Mouse (Mus musculus): ENCODE results near the gene Lamtor4. TPM values are rescaled to one million over a fixed set of nuclear protein-coding genes. Genes with fewer than 3 reads are reported as not detected.

The Lamtor4 gene
- total RNA-seq, 2 experiments from 2014 or later, result 52.9 to 54.9 TPM

DNA sequence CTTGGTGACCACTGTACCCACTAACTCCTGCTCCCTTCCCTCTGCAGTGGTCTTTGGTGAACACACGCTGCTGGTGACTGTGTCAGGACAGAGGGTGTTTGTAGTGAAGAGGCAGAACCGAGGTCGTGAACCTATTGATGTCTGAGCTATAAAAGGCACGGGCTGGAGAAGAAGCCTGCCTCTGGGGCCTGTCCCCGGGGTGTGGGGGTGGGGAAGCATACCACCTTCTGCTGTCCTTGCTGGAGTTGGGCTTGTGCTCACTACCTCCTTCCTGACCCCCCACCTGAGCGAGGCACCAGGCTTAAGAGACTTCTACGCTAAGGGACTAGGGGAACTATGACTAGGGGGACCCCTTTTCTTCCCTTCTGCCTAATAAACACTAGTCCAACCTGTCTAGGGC, 3.7 kb downstream of the Lamtor4 start:
- DNase-seq (ENCODE audit: low spot score in 2 of 2), result no peak

DNA sequence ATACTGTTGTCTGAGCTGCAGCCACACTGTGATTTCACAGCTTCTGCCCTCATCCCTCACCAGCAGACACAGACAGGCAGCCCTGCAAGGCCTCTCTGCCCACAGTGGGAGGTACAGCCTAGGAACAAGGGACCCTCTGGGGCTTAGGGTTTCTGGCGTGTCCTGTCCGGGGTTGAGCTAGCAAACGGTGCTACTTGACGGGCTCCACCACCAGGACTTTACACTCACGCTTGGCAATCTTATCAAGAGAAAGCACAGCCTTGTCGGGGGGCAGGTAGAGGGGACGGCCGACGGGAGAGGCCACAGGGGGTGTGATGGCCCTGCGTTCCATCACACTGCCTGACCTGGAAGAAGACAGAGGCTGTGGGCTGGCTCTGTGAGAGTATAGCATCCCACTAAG, 4.8 kb downstream of the Lamtor4 start:
- no peak for DNase-seq (ENCODE audit: low spot score in 2 of 2)

DNA sequence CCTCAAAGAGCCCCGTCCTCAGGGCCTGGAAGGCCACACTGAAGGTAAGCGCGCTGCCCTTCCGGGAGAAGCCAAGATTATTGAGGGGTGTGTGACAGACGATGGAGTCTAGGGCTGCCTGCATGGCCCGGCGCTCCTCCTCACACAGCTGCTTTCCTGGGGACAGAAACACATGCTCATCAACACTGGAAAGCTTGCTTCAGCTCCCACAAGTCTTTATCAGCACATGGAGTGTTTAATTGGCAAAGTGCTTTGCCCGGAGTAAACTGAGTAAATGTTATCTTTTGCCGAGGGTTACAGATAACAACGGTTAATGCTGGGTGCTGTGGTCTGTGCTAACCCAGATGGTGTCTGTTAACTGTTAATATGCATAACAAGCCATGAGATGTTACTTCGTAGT, 5.6 kb downstream of the Lamtor4 start:
- no peak for DNase-seq (ENCODE audit: low spot score in 2 of 2)

DNA sequence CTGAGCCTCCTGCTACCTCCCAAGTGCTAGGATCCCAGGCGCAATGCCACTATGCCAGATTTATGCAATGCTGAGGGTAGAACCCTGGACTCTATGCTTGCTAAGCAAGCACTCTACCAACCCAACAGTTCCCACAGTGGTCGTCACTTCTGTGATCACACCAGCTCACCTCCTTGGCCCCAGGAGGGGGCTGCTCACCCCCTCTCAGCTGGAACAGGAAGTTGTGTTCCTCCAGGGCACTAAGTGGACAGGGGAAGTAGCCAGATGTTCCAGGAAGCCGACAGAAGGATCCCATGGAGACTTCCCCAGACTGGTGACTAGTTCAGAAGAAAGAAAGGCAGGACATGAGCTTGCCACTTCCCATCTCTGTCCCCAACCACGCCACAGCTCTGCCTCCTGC, 6.7 kb downstream of the Lamtor4 start:
- DNase-seq (ENCODE audit: low spot score in 2 of 2), result no peak

DNA sequence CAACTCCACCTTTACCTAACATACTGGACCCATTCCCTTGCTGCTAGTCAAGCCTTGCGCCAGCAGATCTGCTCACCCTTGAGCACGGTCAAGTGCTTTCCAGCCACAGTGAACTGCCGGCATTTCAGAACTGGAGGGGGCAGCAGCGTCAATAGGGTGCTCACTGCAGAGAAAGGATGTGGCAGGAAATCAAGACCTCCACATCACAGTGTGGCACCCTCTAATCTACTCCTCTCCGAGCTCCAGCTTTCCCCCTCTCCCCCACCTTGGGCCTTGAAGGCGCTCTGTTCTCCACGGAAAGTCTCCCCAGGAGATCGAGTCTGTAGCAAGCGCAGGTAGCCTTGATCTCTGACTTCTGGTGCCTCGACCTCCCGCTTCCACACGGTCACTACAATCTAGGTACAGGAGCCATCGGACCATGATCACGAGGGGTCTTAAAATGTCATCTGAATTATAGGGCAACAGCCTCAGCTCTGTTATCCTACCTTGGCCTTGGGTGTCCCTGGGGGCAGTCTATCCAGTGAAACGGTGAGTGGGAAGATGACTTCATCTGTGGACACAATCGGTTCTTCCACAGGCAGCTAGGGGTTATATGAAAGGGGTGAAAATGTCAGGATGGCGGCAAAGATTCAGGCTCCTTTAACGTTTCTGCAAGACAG, 7.4 kb downstream of the Lamtor4 start:
- DNase-seq (ENCODE audit: low spot score in 2 of 2), result no peak

DNA sequence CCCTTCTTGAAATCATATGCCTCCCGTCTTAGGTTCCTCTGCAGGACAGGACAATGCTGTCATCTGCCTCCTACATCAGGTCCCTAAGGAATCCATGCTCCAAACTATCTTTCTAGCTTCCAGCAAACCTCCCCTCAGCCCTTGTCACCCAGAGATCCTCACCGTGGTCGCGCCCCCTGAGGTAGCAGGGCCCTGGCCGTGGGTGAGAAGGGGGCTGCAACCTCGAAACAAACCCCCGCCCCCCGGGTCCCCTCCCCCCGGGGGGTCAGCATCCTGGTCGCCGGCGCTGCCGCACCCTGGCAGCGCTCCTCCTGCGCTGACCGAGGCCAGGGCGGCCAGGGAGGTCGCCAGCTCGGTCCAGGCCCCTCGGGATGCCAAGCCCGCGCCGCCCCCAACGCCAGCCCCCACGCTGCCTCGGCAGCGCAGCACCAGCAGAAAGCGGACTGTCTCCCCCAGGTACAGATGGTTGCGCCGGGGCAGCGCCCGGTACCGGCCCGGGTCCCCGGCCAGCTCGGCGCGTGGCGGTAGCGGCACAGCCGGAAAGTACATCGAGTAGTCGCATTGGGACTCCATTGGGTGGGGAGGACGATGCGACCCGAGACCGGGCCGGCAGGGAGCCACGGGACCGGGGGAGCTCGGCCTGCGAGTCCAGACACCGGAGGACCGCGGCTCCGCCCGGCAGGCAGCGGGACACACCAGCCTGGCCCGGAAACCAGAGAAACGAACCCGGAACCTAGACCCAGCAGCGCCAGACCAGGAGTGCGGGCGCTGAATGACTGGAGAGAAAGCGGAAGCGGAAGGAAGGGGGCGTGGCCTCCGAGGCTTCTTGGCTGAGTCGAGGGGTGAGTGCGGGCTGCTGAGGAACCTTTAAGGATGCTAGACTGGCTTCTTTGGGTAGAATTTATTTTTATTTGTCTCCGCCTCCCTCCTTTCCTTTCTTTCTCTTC, 8.3 kb downstream of the Lamtor4 start, which contains the start of gene BC037034:
BC037034 (minus strand) TSS at position 774 of the 947 bp plus-strand sequence.
- DNase-seq (ENCODE audit: low spot score in 2 of 2), result peak; percentile 86 to 94

DNA sequence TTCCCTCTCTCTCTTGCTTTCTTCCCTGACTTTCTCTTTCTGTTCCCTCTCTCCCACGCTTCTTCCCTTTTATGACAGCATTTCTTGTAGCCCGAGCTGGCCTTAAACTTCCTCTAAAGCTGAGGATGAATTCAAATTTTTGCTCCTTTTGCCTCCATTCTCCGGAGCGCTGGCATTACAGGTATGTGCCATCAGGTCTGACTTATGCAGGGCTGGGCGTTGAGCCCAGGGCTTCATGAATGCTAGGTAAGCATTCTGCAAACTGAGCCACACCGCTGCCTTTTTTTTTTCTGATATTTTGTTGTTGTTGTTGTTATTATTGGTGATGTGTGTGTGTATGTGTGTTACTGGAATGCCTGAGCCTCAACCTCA, 8.9 kb downstream of the Lamtor4 start:
- DNase-seq (ENCODE audit: low spot score in 2 of 2), result no peak

DNA sequence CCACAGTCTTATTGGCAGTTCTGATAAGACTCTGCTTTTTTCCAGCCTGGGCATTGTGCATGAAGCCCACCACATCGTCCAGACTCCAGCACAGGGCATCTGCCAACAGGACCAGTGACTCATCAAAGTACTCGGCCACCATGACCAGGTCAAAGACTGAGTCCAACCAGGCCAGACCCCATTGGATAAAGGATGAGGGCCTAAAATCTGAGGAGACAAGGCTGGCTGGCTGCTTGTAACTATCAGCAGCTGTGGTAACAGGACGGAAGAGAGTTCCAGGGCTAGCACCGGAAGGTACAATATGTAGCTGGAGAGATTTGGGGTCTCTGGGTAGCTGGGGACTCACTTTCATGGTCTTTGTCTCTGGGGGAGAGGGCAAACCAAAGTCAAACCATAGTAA, 10.4 kb downstream of the Lamtor4 start:
- DNase-seq (ENCODE audit: low spot score in 2 of 2), result no peak

DNA sequence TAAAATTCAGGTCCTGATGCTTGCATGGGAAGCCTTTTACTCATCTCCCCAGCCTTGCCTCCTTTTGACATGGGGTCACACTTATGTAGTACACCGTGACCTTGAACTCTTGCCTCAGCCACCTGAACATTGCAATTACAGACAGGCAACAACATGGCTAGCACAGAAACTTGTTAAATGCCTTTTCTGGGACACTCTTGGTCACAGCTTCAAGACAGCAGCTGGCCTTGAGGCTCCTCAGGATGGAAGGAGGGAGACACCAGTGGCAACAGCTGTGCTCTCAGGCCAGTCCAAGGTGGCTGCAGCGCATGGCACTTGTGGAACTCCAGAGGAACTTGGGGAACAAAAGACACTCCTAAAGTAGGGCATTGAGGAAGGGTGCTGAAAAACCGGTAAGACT, 11.8 kb downstream of the Lamtor4 start:
- DNase-seq (ENCODE audit: low spot score in 2 of 2), result no peak

DNA sequence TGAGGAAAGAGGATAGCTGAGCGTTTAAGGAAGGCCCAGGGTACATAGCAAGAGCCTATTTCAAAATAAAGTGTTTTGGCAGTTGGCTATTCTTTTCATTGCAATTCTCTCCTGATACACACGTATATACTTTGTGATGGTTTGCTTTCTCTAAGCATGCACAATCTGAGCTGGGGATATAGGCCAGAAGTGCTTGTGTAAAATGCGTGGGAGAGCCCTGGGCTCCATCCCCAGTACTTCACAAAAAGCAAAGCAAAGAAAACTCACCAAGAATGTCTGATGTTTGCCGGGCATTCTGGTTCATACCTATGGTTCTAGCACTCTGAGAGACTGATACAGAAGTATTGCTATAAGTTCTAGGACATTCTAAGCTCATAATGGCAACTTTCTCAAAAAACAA, 13.7 kb downstream of the Lamtor4 start:
- no peak for DNase-seq (ENCODE audit: low spot score in 2 of 2)

DNA sequence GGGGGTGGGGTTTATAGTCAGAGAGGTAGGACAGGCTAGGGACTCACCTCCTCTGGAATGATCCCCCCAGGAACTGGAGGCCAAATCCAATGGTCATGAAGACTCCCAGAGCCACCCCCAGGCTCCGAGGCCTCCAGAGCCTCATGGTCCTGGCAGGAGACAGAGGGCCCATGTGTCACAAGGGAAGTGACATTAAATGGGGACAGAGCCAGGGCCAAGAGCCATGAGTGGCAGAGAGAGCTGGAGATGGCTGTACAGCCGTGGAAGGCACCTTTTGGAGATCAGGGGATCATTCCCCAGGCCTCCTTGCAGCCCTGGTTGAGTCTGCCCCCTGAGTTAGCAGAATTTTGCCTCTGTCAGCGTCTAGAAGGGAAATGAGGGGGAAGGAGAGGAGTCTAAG, 15.9 kb downstream of the Lamtor4 start:
- DNase-seq (ENCODE audit: low spot score in 2 of 2), result no peak

DNA sequence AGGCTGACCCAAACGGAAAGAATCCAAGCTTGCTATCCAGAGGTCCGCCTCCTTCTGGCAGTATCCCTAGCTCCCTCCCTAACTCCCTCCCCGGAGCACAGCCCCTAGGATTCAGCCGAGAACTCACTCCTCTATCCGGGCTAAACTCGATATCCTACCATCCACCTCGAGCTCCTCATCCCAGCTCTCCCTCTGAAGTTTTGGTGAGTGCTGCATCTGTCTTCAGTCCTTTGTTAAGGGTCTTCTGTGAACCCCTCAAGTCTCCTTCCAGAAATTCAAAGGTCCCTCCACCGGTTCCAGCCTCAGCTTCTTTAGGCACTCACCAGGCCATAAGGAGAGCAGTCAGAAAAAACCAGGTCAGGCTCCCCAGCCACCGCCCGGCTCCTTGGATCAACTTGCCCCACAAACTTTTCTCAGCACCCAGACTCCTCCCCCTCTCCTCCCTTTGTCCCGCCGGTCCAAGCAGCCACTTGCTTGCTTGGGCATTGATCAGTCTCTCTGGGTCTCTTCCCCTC, 17.2 kb downstream of the Lamtor4 start, which contains the start of gene Gal3st4:
Gal3st4 (minus strand) TSS at position 432 of the 515 bp plus-strand sequence.
- no peak for DNase-seq (ENCODE audit: low spot score in 2 of 2)

DNA sequence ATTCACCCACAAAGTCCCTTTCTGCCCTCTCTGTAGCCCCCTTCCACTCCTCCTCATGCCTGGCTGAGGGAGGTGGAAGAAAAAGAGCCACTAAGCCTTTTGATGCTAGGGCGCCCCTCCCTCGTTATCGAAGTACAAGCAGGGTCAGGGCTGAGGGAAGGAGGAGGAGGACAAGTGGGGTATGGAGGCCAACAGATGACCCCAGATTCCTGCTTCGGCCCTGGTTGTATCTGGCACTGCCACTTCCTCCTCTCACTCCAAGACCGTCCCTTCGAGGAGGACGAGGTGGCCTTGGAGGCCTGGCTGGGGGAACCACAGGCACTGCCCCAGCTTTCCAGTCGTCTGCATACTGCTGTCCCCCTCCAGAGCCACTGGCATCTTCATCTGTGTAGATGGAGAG, 18.9 kb downstream of the Lamtor4 start:
- DNase-seq (ENCODE audit: low spot score in 2 of 2), result no peak

DNA sequence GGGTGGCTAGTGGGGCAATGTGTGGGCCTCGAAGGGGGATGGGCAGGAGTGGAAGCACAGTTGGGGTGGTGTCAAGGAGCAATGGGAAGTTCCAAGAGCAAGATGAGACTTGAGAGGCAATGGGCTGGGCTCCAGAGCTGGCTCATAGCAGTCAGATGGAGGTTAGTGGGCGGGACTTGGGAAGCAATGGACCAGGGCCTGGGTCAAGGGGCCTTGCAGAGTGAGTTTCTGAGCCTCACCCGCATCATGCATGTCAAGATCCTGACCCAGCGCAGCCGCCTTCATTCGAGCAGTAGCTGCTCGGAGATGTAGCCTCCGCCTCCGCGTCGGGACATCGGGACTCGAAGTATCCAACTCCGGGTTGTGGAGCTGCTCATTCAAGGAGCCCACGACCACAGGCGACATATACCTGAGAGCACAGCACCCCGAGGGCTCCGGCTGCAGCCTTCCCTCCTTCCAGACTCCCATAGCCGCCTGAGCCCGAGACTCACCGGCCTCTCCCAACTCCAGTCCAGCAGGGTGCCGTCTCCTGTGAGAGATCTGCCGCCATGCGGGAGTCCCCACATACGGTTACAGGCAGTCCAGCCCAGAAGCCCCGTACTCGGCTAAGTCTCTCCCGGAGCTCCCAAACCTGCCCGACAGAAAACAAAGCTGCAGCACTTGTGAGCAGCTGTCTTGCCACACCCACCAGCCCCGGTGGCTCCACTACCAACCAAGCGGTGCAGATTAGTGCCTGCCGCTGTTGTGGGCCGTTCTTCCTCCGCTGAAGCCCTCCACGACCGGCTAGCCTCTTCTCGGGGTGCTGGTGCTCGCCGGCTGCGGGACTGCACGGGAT, 20.2 kb downstream of the Lamtor4 start:
- DNase-seq (ENCODE audit: low spot score in 2 of 2), result no peak

DNA sequence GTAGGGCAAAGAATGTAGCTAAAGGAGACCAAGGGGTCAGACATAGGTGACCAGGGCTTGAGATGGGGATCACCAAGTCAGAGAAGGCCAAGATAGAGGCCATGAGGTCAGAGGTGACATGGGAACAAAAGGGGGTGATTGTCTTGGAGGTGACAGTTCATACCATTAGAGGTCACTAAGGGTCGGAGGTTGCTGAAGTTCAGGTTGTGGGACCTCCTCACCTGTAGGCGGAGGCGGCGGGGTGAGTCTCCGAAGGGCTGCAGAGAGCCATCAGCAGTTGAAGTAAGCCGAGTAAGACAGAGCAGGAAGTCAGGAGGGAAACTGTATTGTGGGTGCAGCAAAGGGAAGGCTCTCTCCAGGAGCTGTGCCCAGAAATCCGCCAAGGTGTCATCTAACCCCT, 22.7 kb downstream of the Lamtor4 start:
- no peak for DNase-seq (ENCODE audit: low spot score in 2 of 2)

DNA sequence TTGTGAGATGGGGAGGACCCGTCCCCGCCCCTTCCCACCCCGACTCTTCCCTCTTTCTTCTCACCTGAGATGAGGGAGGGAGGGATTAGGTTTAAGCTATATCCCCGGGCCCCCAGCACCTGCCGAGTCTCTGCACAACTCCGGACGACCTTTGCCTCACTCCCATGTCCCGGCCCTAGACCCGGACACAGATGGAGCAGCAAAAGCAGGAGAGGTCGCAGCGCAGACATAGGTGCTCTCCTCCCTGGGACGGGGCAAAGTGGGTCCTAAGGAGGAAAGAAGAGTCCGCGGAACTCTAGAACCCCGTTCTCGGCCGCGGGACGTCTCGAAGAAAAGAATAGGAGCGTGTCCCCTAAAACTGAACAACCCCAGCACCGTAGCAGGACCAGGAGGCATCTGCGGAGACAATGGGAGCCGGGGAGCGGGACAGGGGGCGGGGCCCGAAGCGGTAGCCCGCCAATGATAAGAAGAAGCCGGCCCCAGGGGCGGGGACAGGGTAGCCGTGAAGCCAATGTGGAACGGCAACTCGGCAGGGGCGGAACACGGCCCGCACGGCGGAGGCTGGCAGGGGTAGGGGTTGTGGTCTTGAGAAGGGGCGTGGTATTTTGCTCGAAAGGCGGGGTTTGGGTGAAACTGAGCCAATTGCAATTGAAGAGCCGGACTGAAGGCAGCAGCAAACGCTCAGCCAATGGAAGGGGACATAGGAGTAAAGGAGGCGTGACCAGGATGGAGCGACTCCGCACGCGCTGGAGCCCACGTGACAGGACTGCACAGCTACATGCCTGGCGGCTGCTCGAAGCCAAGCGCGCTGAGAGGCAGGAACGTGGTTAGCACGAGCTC, 24.5 kb downstream of the Lamtor4 start, which contains the start of the genes Gm43720, Gpc2 and Stag3:
Gm43720 (minus strand) TSS at position 374 of the 840 bp plus-strand sequence.
Gpc2 (minus strand) TSS at position 421 of the 840 bp plus-strand sequence.
Stag3 (plus strand) TSS at position 656 of the 840 bp plus-strand sequence.
- DNase-seq (ENCODE audit: low spot score in 2 of 2), result peak; percentile 65 to 86

DNA sequence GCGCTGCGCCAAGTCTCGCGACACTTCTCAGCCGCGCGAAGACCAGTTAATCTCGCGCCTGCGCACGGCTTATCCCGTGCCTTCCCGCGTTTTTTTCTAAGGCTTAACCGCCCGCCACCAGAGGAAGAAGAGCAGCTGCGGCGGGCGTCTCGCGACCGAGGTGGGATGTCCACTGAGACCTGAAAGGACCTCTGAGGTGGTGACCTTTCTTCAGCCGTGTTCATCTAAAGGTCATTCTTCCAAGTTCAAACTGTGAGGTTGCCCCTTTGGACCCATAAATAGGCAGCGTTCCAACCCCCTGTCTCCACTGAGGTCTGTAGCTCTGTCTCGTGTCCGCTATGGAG, 25.1 kb downstream of the Lamtor4 start:
- no peak for DNase-seq (ENCODE audit: low spot score in 2 of 2)

DNA sequence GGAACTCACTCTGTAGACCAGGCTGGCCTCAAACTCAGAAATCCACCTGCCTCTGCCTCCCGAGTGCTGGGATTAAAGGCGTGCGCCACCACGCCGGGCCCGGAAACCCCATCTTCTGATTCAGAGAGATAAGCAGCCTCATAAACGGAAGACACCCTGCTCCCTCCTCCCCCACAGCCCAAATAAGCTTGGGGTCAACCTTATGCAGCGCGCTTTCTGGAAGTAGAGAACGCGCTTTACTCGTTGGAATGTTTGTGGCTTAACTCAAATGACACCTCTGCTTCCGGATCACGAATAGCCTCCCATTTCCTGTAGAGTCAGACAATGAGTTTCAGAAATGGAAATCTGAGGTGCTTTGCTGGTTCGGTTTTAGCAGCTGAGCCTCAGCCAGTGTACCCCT, 25.5 kb downstream of the Lamtor4 start:
- DNase-seq (ENCODE audit: low spot score in 2 of 2), result no peak

DNA sequence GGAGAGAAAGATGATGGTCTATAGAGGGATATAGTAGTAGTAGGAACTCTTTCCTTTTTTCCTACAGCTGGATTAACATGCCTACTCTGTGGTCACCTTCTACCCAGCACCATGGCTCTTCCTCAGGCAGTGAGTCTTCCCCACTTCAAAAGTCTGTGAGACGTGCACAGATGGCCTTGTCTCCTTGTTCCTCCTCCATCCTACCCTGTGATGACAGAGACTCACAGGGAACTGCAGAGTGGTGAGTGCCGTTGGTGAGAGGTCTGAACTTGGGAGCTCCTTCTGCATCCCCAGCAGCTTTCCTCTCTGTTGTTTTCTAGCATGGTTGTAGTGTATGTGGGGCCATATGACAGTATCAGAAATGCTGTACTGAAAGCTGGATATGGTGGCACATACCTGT, 26.5 kb downstream of the Lamtor4 start:
- DNase-seq (ENCODE audit: low spot score in 2 of 2), result no peak

DNA sequence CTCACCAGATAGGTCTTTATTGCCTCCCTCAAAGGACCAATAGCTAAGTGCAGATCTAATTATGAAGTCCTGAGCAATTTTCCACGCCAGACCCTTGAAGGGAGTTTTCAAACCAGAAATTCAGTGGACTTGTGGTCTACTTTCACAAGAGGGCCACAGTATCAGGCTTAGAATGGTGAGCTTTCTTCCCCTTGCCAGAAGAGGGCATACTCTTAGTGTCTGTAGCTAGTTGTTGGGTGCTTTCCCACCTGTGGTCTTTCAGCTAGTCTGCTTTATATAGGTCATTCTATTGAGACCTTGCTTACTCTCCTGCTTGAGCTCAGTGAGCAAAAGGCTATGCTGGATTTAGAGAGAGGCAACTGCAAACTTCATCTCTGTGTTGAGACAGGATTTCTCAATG, 28.3 kb downstream of the Lamtor4 start:
- no peak for DNase-seq (ENCODE audit: low spot score in 2 of 2)

All from gastrocnemius, postnatal 4 days (tissue).